ENCODE assay signal across 23 mouse cellular contexts in genomic region chr13:54144624-54145023, GRCm38 (mm10). TPM values are rescaled to one million over a fixed set of nuclear protein-coding genes. Genes with fewer than 3 reads are reported as not detected.
A peak's percentile ranks its signal among the peaks of the same experiment; 100 is the strongest.
DNase-seq lines count a peak whose midpoint lies in the region; ATAC-seq lines count a peak whose summit lies in the region.
"Had no signal": no experiment of that assay in that cellular context is flagged by ENCODE, and none has a peak within 500 bp of the region (broad histone marks: within the 10 kb centered on the region; RNA-seq: fewer than 3 reads in every experiment).

No protein-coding gene starts in this region.

- H3K4me2 ChIP-seq in hindbrain, embryonic 13.5 days: no peak overlapping the region
- no peak overlapping the region for H3K4me2 ChIP-seq in hindbrain, embryonic 16.5 days (ENCODE audit: low read length)
- H3K4me2 ChIP-seq in midbrain, embryonic 12.5 days (replicated peaks): no peak overlapping the region
- no peak overlapping the region for H3K4me2 ChIP-seq in midbrain, embryonic 16.5 days (ENCODE audit: low read length)
- H3K4me2 ChIP-seq: embryonic facial prominence, embryonic 13.5 days; forebrain, embryonic 12.5 days had no signal

- H3K9me3 ChIP-seq in hindbrain, embryonic 13.5 days: no peaks in the 10 kb centered on the region
- no peaks in the 10 kb centered on the region for H3K9me3 ChIP-seq in hindbrain, embryonic 16.5 days (ENCODE audit: control insufficient read depth, low read length)
- H3K9me3 ChIP-seq in midbrain, embryonic 12.5 days: peaks cover 8% of the 10 kb centered on the region
- no peaks in the 10 kb centered on the region for H3K9me3 ChIP-seq in midbrain, embryonic 16.5 days (replicated peaks; ENCODE audit: control insufficient read depth, low read length, poor library complexity, severe bottlenecking)
- H3K9me3 ChIP-seq: embryonic facial prominence, embryonic 13.5 days; heart, embryonic 10.5 days had no signal

- H3K9ac ChIP-seq in hindbrain, embryonic 13.5 days: no peak overlapping the region
- no peak overlapping the region for H3K9ac ChIP-seq in hindbrain, embryonic 16.5 days (ENCODE audit: low read depth, low read length)
- no peak overlapping the region for H3K9ac ChIP-seq in midbrain, embryonic 12.5 days (replicated peaks)
- H3K9ac ChIP-seq in midbrain, embryonic 16.5 days (ENCODE audit: low read depth, low read length): no peak overlapping the region
- H3K9ac ChIP-seq: embryonic facial prominence, embryonic 13.5 days; forebrain, embryonic 12.5 days had no signal

- WGBS in hindbrain, embryonic 13.5 days: 51% methylated on average over 5 of the region's 5 CpGs
- WGBS in hindbrain, embryonic 16.5 days: 47% methylated on average over 5 of the region's 5 CpGs
- 80% methylated on average over 5 of the region's 5 CpGs for WGBS in midbrain, embryonic 12.5 days
- WGBS in midbrain, embryonic 16.5 days: 62% methylated on average over 5 of the region's 5 CpGs

- H3K36me3 ChIP-seq in hindbrain, embryonic 13.5 days: no peaks in the 10 kb centered on the region
- no peaks in the 10 kb centered on the region for H3K36me3 ChIP-seq in hindbrain, embryonic 16.5 days (ENCODE audit: control insufficient read depth, insufficient read depth, low read length)
- no peaks in the 10 kb centered on the region for H3K36me3 ChIP-seq in midbrain, embryonic 12.5 days
- H3K36me3 ChIP-seq in midbrain, embryonic 16.5 days (ENCODE audit: control insufficient read depth, insufficient read depth, low read length): no peaks in the 10 kb centered on the region
- H3K36me3 ChIP-seq: embryonic facial prominence, embryonic 13.5 days; forebrain, embryonic 12.5 days; G1E; heart, embryonic 10.5 days had no signal

- peak; percentile 50; the same call in 1 of the 2 replicates for ATAC-seq in frontal cortex, adult (ENCODE audit: low TSS enrichment)
- ATAC-seq in hindbrain, embryonic 13.5 days (ENCODE audit: low FRiP score): no peak
- no peak for ATAC-seq in hindbrain, embryonic 16.5 days
- no peak for ATAC-seq in midbrain, embryonic 12.5 days (ENCODE audit: low FRiP score, low read depth)
- no peak for ATAC-seq in midbrain, embryonic 16.5 days
- ATAC-seq: CD4-positive, CD25-positive, alpha-beta regulatory T cell, adult 4 months; forebrain, embryonic 16.5 days had no signal

- peaks cover 15% of the 10 kb centered on the region for H3K4me1 ChIP-seq in hindbrain, embryonic 13.5 days (replicated peaks)
- H3K4me1 ChIP-seq in hindbrain, embryonic 16.5 days (ENCODE audit: control insufficient read depth, insufficient read depth, low read depth, low read length): peaks cover 7% of the 10 kb centered on the region
- H3K4me1 ChIP-seq in midbrain, embryonic 12.5 days: peaks cover 16% of the 10 kb centered on the region
- H3K4me1 ChIP-seq in midbrain, embryonic 16.5 days (ENCODE audit: control insufficient read depth, insufficient read depth, low read length): peaks cover 3% of the 10 kb centered on the region; the same call in 1 of the 2 replicates
- H3K4me1 ChIP-seq: embryonic facial prominence, embryonic 13.5 days had no signal

- H3K4me3 ChIP-seq in hindbrain, embryonic 13.5 days: no peak overlapping the region
- no peak overlapping the region for H3K4me3 ChIP-seq in hindbrain, embryonic 16.5 days (ENCODE audit: low read length)
- no peak overlapping the region for H3K4me3 ChIP-seq in midbrain, embryonic 12.5 days
- H3K4me3 ChIP-seq in midbrain, embryonic 16.5 days (ENCODE audit: low read depth, low read length): no peak overlapping the region
- H3K4me3 ChIP-seq: embryonic facial prominence, embryonic 13.5 days; forebrain, embryonic 12.5 days; gastrocnemius, adult 2 months; heart, embryonic 10.5 days had no signal

- H3K27ac ChIP-seq in hindbrain, embryonic 13.5 days: peak overlapping the region; percentile 30; the same call in 1 of the 2 replicates
- no peak overlapping the region for H3K27ac ChIP-seq in hindbrain, embryonic 16.5 days (ENCODE audit: low read depth, low read length)
- peak overlapping the region; percentile 61 for H3K27ac ChIP-seq in midbrain, embryonic 12.5 days (replicated peaks)
- no peak overlapping the region for H3K27ac ChIP-seq in midbrain, embryonic 16.5 days (ENCODE audit: low read length)
- H3K27ac ChIP-seq: embryonic facial prominence, embryonic 13.5 days; gastrocnemius, adult 2 months; heart, embryonic 10.5 days had no signal

- no peaks in the 10 kb centered on the region for H3K27me3 ChIP-seq in hindbrain, embryonic 13.5 days
- no peaks in the 10 kb centered on the region for H3K27me3 ChIP-seq in hindbrain, embryonic 16.5 days (replicated peaks; ENCODE audit: control insufficient read depth, insufficient read depth, low read length)
- peaks cover 2% of the 10 kb centered on the region for H3K27me3 ChIP-seq in midbrain, embryonic 12.5 days
- H3K27me3 ChIP-seq in midbrain, embryonic 16.5 days (ENCODE audit: control insufficient read depth, insufficient read depth, low read depth, low read length): no peaks in the 10 kb centered on the region
- H3K27me3 ChIP-seq: forebrain, embryonic 12.5 days had no signal

- no peak for DNase-seq in frontal cortex, postnatal 25 days (ENCODE audit: low spot score in 2 of 2)
- peak; percentile 31 to 37 for DNase-seq in right cerebral cortex, postnatal 36 days (ENCODE audit: low spot score in 2 of 2)
- no peak for DNase-seq in right cerebral cortex, postnatal 14 days
- DNase-seq: adrenal gland, adult 8-10 months; adrenal gland, postnatal 36 days; B cell, adult 2 months; cerebellum, adult 18-20 months; cerebellum, adult 9-11 months; cerebellum, postnatal 36 days; gastrocnemius, adult 2 months; gastrocnemius, postnatal 36 days; heart, postnatal 10 days had no signal

RNA-seq across cellular contexts. Expression of gene Hrh2, which starts 47.3 kb away (rescaled TPM):
- 0.45 and 0.53 TPM in 2 replicates for polyA plus RNA-seq in hindbrain, embryonic 13.5 days (2015; fragmentation: Nextera tagmentation; extraction: Ambion mirVana)
- 1.1 TPM in 2 replicates for polyA plus RNA-seq in hindbrain, embryonic 16.5 days (2015; fragmentation: Nextera tagmentation; extraction: Ambion mirVana)
- 0.08 and 0.34 TPM in 2 replicates for polyA plus RNA-seq in midbrain, embryonic 12.5 days (2016; fragmentation: Nextera tagmentation; extraction: Ambion mirVana)
- polyA plus RNA-seq in midbrain, embryonic 16.5 days (2015; fragmentation: Nextera tagmentation; extraction: Ambion mirVana): 1.1 and 1.2 TPM in 2 replicates
- polyA plus RNA-seq: embryonic facial prominence, embryonic 13.5 days; forebrain, embryonic 12.5 days; G1E had no signal

Comparison
In these comparisons a context has a peak if more than half of its experiments do, and no peak if none do; other contexts are left out.
1. DNase-seq: peak in right cerebral cortex, postnatal 36 days (2 of 2); none in frontal cortex, postnatal 25 days (0 of 2) and right cerebral cortex, postnatal 14 days (single experiment).
2. H3K27ac ChIP-seq: peak in hindbrain, embryonic 13.5 days (single experiment) and midbrain, embryonic 12.5 days (single experiment); none in hindbrain, embryonic 16.5 days (single experiment) and midbrain, embryonic 16.5 days (single experiment).